Mouse (Mus musculus) kidney, adult 2 months (tissue): Measurements from ENCODE around the gene Eif3d. TPM values are rescaled to one million over a fixed set of nuclear protein-coding genes. Genes with fewer than 3 reads are reported as not detected.
A peak's percentile ranks its signal among the peaks of the same experiment; 100 is the strongest.

Experiments used
- DNase-seq: peaks from one replicate; pipeline ENCODE4 v3.0.0; 2021
- H3K27ac ChIP-seq: fragments of 200-500 bp; 2 replicates; pipeline ENCODE4 v1.5.1; 2012; ENCODE audit warnings: low read depth, low read length, control low read depth, inconsistent platforms; ENCODE audit not compliant: insufficient read depth
- H3K27me3 ChIP-seq: fragments of 200-500 bp; replicated peaks from 2 replicates; pipeline ENCODE4 v1.6.1; 2012; ENCODE audit warnings: mild to moderate bottlenecking, moderate library complexity, low read length, inconsistent platforms; ENCODE audit not compliant: control insufficient read depth, insufficient read depth
- H3K36me3 ChIP-seq: fragments of 200-500 bp; 2 replicates; pipeline ENCODE4 v1.6.1; 2012; ENCODE audit warnings: mild to moderate bottlenecking, moderate library complexity, low read length, inconsistent platforms; ENCODE audit not compliant: control insufficient read depth, insufficient read depth
- H3K4me1 ChIP-seq: fragments of 200-500 bp; 2 replicates; pipeline ENCODE4 v1.6.1; 2011; ENCODE audit warnings: low read length; ENCODE audit not compliant: control insufficient read depth, insufficient read depth
- H3K4me3 ChIP-seq: fragments of 200-500 bp; 2 replicates; pipeline ENCODE4 v1.5.1; 2011; ENCODE audit warnings: mild to moderate bottlenecking, low read depth, low read length, control low read depth; ENCODE audit not compliant: insufficient read depth
- CTCF ChIP-seq: fragments of 200-500 bp; conservative IDR thresholded peaks from 2 replicates; pipeline ENCODE4 v1.5.1; 2011; ENCODE audit warnings: low read depth, mild to moderate bottlenecking, control low read depth, low read length, moderate library complexity, mixed read lengths; ENCODE audit not compliant: insufficient read depth, insufficient read length
- POLR2A ChIP-seq: fragments of 200-500 bp; IDR thresholded peaks from one replicate; pipeline ENCODE4 v1.6.1; 2011; ENCODE audit warnings: low read depth, low read length, control low read depth
- WGBS: fragments of 180-500 bp; shearing (Covaris S2); methylation state at CpG from one replicate; pipeline ENCODE4 v1.1.7; 2018; 5-methylcytosine and 5-hydroxymethylcytosine counted together
- polyA plus RNA-seq: library from polyadenylated mRNA; depleted of rRNA; stranded (reverse); fragments of >200 nt; gene quantifications from 2 replicates; pipeline ENCODE4 v1.2.3, GENCODE M21; 2012

Gene Eif3d
- polyA plus RNA-seq, 1 experiment, result 132 TPM

DNA sequence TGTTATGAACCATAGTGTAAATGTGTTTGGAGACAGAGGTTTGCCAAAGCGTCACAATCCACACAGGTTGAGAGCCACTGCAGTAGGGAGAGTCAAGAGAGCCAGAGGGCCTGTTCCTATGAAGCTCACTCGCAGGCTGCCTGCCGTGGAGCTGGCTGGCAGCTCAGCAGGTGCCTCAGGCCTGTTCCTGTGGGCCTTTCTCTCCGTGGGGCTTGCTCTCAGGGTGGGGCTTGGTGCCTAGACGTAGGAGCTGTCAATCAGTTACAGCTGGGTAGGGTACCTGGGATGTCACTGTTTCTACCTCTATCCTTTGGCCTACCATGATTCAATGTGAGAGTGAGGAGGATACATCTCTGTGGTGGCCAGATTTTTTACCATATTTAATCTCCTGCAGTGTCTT, 35.6 kb downstream of the Eif3d start:
- WGBS, result 70% methylated on average over 5 of the region's 5 CpGs
- Histone ChIP-seq H3K36me3 (no peaks in the 10 kb centered on the region), H3K27ac (no peak overlapping the region), H3K27me3 (no peaks in the 10 kb centered on the region), H3K4me3 (no peak overlapping the region), H3K4me1 (peaks cover 15% of the 10 kb centered on the region)
- DNase-seq, result no peak
- no peak for TF ChIP-seq POLR2A
- no peak for TF ChIP-seq CTCF

- no peaks in the 10 kb centered on the region for H3K27me3 ChIP-seq
- H3K27ac ChIP-seq, result peak overlapping the region; percentile 19; the same call in 1 of the 2 replicates
- 39% methylated on average over 11 of the region's 11 CpGs for WGBS
- TF ChIP-seq CTCF, result no peak
- no peak for TF ChIP-seq POLR2A
- DNase-seq, result peak; percentile 87
- peaks cover 18% of the 10 kb centered on the region for H3K4me1 ChIP-seq
- H3K36me3 ChIP-seq, result no peaks in the 10 kb centered on the region
- no peak overlapping the region for H3K4me3 ChIP-seq
These were observed 36.3 kb downstream of the Eif3d start for GRCm38 (mm10) chr15:77934326-77934725.

DNA sequence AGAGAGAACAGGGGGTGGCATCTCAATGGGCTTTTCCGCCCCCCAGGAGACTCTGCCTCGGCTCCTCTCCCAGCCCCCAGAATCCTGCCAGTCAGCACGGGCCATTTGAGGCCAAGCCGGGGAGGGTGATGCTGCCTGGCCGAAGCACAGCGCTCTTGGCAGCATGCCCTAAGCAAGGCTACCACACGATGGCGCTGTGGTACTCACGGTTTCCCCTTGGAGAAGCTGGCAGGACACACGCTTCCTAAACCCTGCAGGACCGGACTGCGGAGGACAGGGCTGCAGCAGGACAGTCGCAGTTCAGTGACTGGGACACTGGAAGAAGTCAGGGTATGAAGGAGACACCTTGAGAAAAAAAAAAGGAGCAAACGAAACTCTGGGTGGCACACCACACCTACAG, 36.8 kb downstream of the Eif3d start:
- Histone ChIP-seq H3K27ac (peak overlapping the region; percentile 19; the same call in 1 of the 2 replicates), H3K36me3 (no peaks in the 10 kb centered on the region), H3K4me1 (peaks cover 18% of the 10 kb centered on the region), H3K4me3 (no peak overlapping the region), H3K27me3 (no peaks in the 10 kb centered on the region)
- peak; percentile 99 for TF ChIP-seq CTCF
- no peak for TF ChIP-seq POLR2A
- peak; percentile 99 for DNase-seq
- under 1% methylated on average over 14 of the region's 14 CpGs for WGBS

DNA sequence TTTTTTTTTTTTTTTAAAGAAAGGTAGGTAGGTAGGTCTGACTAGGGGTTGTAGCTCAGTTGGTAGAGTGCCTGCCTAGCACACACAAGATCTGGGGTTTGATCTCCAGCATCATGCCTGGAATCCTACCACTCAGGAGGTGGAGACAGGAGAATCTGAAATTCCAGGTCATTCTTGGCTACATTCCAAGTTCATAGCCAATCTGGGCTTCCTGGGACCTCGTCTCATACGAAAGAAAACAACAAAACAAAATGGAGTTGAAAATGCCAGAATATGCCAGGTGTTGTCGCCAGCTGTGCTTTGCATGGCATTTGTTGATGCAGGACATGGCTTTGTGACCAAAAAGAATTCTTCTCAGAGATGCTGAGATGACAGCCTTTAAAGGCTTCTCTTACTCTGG, 37.4 kb downstream of the Eif3d start:
- H3K27ac ChIP-seq, result no peak overlapping the region
- WGBS, result 51% methylated on average over 3 of the region's 3 CpGs
- H3K4me3 ChIP-seq, result no peak overlapping the region
- DNase-seq, result no peak
- TF ChIP-seq POLR2A, result no peak
- TF ChIP-seq CTCF, result no peak
- peaks cover 18% of the 10 kb centered on the region for H3K4me1 ChIP-seq
- no peaks in the 10 kb centered on the region for H3K36me3 ChIP-seq
- H3K27me3 ChIP-seq, result no peaks in the 10 kb centered on the region

- no peaks in the 10 kb centered on the region; the same call in 1 of the 2 replicates for H3K36me3 ChIP-seq
- no peaks in the 10 kb centered on the region for H3K27me3 ChIP-seq
- H3K4me1 ChIP-seq, result peaks cover 23% of the 10 kb centered on the region
- no peak overlapping the region for H3K27ac ChIP-seq
- 69% methylated on average over 6 of the region's 6 CpGs for WGBS
- no peak overlapping the region for H3K4me3 ChIP-seq
- DNase-seq, result no peak
- TF ChIP-seq POLR2A, result no peak
- no peak for TF ChIP-seq CTCF
These were observed 39.0 kb downstream of the Eif3d start for GRCm38 (mm10) chr15:77931689-77932016.

GRCm38 (mm10) chr15:77930986-77931688, 39.5 kb downstream of the Eif3d start:
- Histone ChIP-seq H3K27ac (no peak overlapping the region), H3K4me1 (peaks cover 23% of the 10 kb centered on the region), H3K36me3 (no peaks in the 10 kb centered on the region; the same call in 1 of the 2 replicates), H3K27me3 (no peaks in the 10 kb centered on the region), H3K4me3 (no peak overlapping the region)
- 73% methylated on average over 6 of the region's 6 CpGs for WGBS
- DNase-seq, result no peak
- TF ChIP-seq POLR2A (no peak), CTCF (no peak)

DNA sequence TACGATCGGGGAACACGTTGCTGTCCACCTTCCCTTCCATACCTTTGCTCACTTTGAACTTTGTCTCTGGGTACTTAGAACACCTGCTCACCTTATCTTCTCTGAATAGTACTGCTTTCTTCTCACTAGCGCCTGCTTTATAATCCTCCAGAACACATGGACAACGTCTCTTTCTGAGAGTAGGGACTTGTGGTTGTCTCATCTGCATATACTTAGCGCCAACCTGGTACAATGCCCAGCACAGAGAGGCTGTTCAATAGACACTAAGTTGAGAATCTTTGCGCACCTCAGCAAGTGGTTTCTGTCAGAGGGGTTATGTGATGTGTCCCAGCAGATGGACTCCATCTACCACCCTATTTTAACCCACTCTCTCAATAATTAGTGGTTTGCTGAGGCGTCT, 40.8 kb downstream of the Eif3d start:
- Histone ChIP-seq H3K36me3 (no peaks in the 10 kb centered on the region; the same call in 1 of the 2 replicates), H3K4me1 (peaks cover 21% of the 10 kb centered on the region), H3K27ac (no peak overlapping the region), H3K27me3 (no peaks in the 10 kb centered on the region), H3K4me3 (0 out of 2 replicates have a peak overlapping the region, but pooled peaks have one; percentile 62)
- no peak for TF ChIP-seq POLR2A
- no peak for TF ChIP-seq CTCF
- no peak for DNase-seq
- WGBS, result 38% methylated on average over 8 of the region's 8 CpGs
